Mouse (Mus musculus) activated CD4-positive, CD25-positive, alpha-beta regulatory T cell, adult 4 months (primary cell): ENCODE results near the gene Trmt6. TPM values are rescaled to one million over a fixed set of nuclear protein-coding genes. Genes with fewer than 3 reads are reported as not detected.

Experiments
- ATAC-seq: one replicate; pipeline ENCODE4 v1.8.0; 2017
- polyA plus RNA-seq, 2 experiments: library from polyadenylated mRNA; unstranded; fragments of 100-300 nt; shearing (Covaris generic); gene quantifications; one replicate each; pipeline ENCODE4 v1.2.1; 2017

The Trmt6 gene
- 10 to 100 TPM; 41.9 to 47.2 TPM for polyA plus RNA-seq

GRCm38 (mm10) chr2:132815608-132816314 is at the start of gene Trmt6, which contains the start of gene Mcm8:
TSS of gene Trmt6 (minus strand) at chr2:132816055.
TSS of gene Mcm8 (plus strand) at chr2:132816141.
- peak; percentile 100 for ATAC-seq

- ATAC-seq, result no peak
Measured at GRCm38 (mm10) chr2:132863325-132863724, 47.5 kb upstream of the Trmt6 start.

DNA sequence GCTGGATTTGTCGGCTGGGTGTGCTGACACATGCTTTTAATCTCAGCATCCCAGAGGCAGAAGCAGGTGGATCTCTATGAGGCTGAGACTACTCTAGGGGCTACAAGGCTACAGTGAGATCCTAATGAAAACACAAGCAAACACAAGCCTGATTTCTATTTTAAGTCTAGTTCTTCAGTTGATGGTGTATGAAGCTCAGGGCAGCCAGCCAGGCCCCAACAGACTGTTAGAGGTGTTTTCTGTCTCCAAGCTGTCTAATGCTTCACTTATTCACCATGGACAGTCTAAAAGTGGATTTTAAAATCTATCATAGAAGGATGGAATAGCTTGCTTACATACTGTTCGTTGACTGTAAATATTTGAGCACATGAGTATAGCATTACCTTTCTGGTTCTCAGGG is 45.6 kb upstream of the Trmt6 start:
- ATAC-seq, result no peak

DNA sequence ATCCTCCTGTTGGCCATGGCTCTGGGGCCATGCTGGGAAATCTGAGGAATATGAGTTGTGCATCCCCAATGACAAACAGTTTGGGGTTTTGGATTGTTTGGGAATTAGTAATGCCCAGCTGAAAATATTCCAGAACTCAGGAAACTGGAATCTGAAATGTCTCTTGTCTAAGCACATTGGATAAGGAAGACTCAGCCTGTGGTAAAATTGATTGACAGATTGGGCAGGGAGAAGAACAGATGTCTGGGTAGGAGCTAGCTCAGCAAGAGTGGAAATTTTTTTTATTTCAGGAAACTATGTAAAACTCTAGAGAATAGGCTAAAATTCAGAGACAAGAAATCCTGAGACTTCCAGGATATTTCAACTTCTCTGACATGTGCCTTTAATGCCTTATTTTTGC is 44.6 kb upstream of the Trmt6 start:
- no peak for ATAC-seq

DNA sequence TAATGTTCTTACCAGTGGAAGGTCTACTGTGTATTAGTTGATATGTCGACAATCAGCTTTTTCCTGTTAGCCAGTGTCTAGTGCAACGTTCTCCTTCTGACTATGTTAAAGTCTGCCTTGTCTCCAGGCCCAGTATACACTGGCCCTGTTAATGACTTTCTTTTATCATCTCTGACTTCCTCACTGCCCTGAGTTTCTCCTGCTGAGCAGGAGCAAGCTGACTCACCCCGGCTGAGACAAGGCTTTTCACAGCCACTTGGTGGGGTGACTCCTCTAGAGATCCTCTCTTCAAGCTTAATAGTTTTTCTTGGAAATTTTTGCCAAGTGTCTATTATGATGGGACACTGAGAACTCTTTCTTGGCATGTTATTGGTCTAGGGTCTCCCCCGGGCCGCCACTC is 40.5 kb upstream of the Trmt6 start:
- ATAC-seq, result no peak

DNA sequence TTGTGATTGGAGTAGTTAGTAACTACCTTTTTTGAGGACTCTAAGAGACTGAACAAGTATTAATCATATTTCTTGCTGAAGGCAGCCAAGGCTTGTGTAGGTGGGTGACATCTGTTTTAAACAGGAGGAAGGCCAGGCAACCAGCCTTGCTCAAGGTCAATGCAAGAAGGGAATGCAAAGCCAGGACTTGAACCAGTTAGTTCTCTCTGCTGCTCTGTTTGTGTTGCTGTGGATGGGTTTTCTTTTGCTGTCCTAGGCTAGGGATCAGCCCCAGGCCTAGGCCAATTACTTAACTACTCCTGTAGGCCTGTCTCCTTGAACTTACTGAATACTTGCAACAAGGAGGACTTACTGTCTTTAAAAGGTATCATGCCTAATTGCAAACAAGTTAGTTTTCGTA is 37.2 kb upstream of the Trmt6 start:
- ATAC-seq, result no peak

DNA sequence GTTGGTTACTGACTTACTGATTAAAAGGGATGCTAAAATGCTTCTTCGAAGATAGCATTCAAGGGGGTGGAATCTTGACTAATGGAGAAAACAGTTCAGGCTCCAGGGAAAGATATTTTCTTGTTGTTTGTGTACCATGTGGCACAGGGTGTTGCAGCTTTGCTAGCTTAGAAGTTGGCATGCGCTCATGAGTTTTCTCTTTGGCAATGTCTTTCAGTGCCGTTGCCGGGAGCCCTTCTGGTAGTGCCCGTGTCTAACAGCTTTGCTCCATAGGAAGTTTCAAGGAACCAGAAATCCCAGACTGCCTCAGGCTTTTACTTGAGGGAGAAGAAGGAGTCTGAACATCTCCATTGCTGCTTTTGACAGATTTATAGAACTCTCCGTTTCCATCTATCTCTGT is 33.3 kb upstream of the Trmt6 start:
- ATAC-seq, result no peak

- no peak for ATAC-seq
Measured at GRCm38 (mm10) chr2:132848361-132848760, 32.5 kb upstream of the Trmt6 start.

DNA sequence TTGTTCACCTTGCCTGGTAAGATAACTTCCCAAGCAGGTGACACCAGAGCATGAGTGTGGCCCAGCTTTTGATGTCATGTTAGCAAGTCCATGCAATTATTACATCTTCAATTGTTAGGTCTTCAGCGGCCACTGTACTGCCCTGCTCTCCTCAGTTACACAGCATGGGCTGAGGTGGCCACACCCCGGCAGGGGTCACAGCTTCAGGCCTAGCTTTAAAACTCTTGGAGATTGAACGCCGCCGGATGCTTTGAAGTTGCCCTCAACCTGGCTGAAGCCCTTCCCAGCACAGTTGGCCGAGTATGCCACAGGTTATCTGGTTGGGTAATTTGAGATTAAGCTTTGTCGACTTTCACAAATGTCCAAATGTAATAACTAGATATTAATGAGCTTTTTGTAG is 31.7 kb upstream of the Trmt6 start:
- no peak for ATAC-seq

DNA sequence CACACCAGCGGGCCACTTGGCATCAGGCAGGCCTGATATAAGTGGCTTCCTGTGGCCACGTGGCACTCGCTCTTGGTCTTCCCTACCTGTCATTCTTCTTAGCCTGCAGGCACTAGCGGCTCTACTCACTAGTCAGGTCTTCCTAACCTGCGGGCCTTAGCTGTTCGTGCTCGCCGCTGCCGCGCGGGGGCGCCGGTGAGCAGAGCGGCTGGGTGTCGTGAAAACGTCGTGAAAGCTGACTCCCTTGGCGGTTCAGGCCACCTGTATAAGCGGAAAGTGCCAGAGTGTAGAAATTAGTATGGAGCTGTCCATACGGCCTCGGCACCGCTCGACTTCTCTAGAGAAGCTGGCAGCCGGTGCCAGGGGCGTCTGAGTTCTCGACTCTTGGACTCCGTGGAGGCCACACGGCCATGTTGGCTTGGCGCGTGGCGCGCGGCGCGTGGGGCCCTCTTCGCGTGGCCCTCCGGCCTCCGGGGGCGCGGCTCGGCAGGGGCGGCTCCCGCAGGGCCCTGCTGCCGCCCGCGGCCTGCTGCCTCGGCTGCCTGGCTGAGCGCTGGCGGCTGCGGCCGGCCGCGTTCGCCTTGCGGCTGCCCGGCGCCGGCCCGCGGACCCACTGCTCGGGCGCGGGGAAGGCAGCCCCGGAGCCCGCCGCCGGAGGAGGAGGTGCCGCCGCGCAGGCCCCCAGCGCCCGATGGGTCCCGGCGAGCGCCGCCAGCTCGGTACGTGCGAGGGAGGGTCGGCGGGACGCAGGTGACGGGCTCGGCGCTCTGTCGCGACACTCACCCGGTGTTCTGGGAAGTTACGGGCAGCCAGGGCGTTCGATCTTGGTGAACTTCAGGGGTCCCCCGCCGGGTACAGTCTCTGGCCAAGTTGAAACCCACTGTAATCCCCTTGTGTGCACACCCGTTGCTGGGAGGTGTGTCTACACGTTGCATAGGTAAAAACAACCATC is 30.8 kb upstream of the Trmt6 start, which contains the start of gene Crls1:
Gene Crls1 (plus strand): TSS at position 260 of the 952 bp plus-strand sequence.
- ATAC-seq, result peak; percentile 83

- no peak for ATAC-seq
Measured at GRCm38 (mm10) chr2:132841071-132841470, 25.2 kb upstream of the Trmt6 start.

- ATAC-seq, result no peak
Measured at GRCm38 (mm10) chr2:132802976-132803375, 12.9 kb downstream of the Trmt6 start.

- ATAC-seq, result no peak
Measured at GRCm38 (mm10) chr2:132794204-132794586, 21.7 kb downstream of the Trmt6 start.

DNA sequence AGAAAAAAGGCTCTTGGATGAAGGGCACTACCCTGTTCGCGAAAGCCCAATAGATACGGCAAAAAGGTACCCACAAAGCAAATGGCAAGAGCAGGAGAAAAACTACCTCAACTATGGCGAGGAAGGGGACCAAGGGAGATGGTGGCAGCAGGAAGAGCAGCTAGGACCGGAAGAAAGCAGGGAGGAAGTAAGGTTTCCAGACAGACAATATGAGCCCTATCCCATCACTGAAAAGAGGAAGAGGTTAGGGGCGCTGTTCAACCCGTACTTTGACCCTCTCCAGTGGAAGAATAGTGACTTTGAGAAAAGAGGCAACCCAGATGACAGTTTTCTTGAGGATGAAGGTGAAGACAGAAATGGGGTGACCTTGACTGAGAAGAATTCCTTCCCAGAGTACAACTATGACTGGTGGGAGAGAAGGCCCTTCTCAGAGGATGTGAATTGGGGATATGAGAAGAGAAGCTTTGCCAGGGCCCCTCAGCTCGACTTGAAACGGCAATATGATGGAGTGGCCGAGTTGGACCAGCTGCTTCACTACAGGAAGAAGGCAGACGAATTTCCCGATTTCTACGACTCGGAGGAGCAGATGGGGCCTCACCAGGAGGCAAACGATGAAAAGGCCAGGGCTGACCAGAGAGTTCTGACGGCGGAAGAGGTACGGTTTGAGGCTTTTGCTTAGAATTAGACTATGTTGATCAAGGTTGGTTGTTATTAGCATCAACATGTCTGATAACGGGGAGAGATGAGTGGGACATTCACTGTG is 22.2 kb downstream of the Trmt6 start:
- ATAC-seq, result no peak

DNA sequence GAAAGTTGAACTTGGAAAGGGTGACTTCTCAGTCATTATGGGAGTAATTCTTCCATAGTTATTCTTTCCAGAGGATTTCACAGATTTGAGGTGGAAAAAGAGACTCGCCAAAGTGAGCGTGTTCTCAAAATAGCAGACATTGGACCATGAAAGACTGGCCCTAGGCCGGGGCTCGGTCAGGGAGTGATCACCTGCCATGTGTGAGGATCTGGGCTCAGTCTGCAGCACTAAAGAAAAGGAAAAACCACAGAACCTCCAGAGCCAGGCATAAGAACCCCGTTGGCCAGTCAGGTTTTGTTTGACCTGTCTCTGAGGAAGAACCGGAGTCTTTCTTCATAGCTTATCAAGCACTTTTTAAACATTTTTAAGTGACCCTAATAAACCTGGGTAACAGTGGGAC is 31.8 kb downstream of the Trmt6 start:
- ATAC-seq, result no peak

- ATAC-seq, result no peak
Measured at GRCm38 (mm10) chr2:132781439-132782068, 34.3 kb downstream of the Trmt6 start.

- ATAC-seq, result no peak
Measured at GRCm38 (mm10) chr2:132780978-132781377, 34.9 kb downstream of the Trmt6 start, which contains the start of gene Chgb. TSS of gene Chgb (plus strand) at chr2:132781278.

GRCm38 (mm10) chr2:132770822-132771221 is 45.0 kb downstream of the Trmt6 start:
- no peak for ATAC-seq

GRCm38 (mm10) chr2:132757911-132758310 is 57.9 kb downstream of the Trmt6 start:
- no peak for ATAC-seq
